Mouse (Mus musculus) liver, embryonic 15.5 days (tissue): ENCODE measurements around the gene Ackr4. TPM values are rescaled to one million over a fixed set of nuclear protein-coding genes. Genes with fewer than 3 reads are reported as not detected.

ENCODE experiments used
- ATAC-seq: fragments of 200-750 bp; cut with Nextera tagmentation; 2 replicates; pipeline ENCODE4 v1.8.0; 2017; ENCODE audit warnings: moderate number of reproducible peaks, mild to moderate bottlenecking, moderate library complexity; ENCODE audit not compliant: insufficient read depth
- H3K27ac ChIP-seq: fragments of 300-500 bp; sonication (generic); replicated peaks from 2 replicates; pipeline ENCODE4 v1.5.1; 2015; ENCODE audit warnings: mild to moderate bottlenecking, inconsistent platforms
- H3K27me3 ChIP-seq: fragments of 300-500 bp; sonication (generic); 2 replicates; pipeline ENCODE4 v1.6.1; 2015; ENCODE audit warnings: mild to moderate bottlenecking, inconsistent platforms
- H3K36me3 ChIP-seq: fragments of 300-500 bp; sonication (generic); replicated peaks from 2 replicates; pipeline ENCODE4 v1.6.1; 2015; ENCODE audit warnings: moderate library complexity, mild to moderate bottlenecking, inconsistent platforms
- H3K4me1 ChIP-seq: fragments of 300-500 bp; sonication (generic); replicated peaks from 2 replicates; pipeline ENCODE4 v1.6.1; 2015; ENCODE audit warnings: inconsistent platforms
- H3K4me2 ChIP-seq: fragments of 300-500 bp; sonication (generic); 2 replicates; pipeline ENCODE4 v1.6.1; 2015; ENCODE audit warnings: moderate library complexity, mild to moderate bottlenecking, inconsistent platforms
- H3K4me3 ChIP-seq: fragments of 300-500 bp; sonication (generic); replicated peaks from 2 replicates; pipeline ENCODE4 v1.5.1; 2015; ENCODE audit warnings: mild to moderate bottlenecking, inconsistent platforms
- H3K9ac ChIP-seq: fragments of 300-500 bp; sonication (generic); 2 replicates; pipeline ENCODE4 v1.6.1; 2015; ENCODE audit warnings: moderate library complexity, mild to moderate bottlenecking, inconsistent platforms
- H3K9me3 ChIP-seq: fragments of 300-500 bp; sonication (generic); replicated peaks from 2 replicates; pipeline ENCODE4 v1.6.1; 2016; ENCODE audit warnings: inconsistent platforms
- WGBS: fragments of 180-500 bp; shearing (Covaris S2); methylation state at CpG from one replicate; pipeline ENCODE4 v1.1.7; 2015; ENCODE audit warnings: mixed read lengths; ENCODE audit not compliant: insufficient replicate concordance; 5-methylcytosine and 5-hydroxymethylcytosine counted together
- polyA plus RNA-seq: library from polyadenylated mRNA; unstranded; fragments of >200 nt; fragmentation: Nextera tagmentation; extraction: Ambion mirVana; gene quantifications from 2 replicates; pipeline ENCODE4 v1.2.1, GENCODE M21; 2015

Ackr4 gene
- polyA plus RNA-seq, 1 experiment from 2014 or later = 0.89 TPM

DNA sequence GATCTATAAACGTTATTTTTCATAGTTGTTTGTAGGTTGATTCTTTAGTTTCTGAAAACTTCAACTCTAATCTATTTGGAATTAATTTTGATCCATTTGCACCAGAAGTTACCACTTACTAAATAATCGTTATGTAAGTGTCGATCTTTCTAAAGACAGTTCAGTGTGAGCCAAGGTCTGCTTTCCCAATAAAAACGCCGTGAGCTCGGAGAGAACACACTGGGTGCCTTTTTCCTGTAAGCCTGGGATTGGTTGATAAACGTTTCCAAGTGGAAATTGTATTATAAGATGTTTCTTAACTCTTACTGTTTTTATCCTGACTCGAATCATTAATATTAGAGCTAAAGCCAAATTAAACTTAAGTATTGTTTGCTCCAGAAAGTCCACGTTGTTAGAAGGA is 19.8 kb downstream of the Ackr4 start:
- no peaks in the 10 kb centered on the region for H3K36me3 ChIP-seq

GRCm38 (mm10) chr9:104104986-104105385 is 21.7 kb downstream of the Ackr4 start:
- H3K9me3 ChIP-seq = no peaks in the 10 kb centered on the region
- H3K4me2 ChIP-seq = no peak overlapping the region
- no peak for ATAC-seq
- H3K27me3 ChIP-seq = no peaks in the 10 kb centered on the region
- no peaks in the 10 kb centered on the region for H3K36me3 ChIP-seq
- no peak overlapping the region for H3K27ac ChIP-seq
- H3K4me1 ChIP-seq = no peaks in the 10 kb centered on the region
- 71% methylated on average over 2 of the region's 2 CpGs for WGBS
- H3K9ac ChIP-seq = no peak overlapping the region
- H3K4me3 ChIP-seq = no peak overlapping the region

More for the DNA sequence above, 19.8 kb downstream of the Ackr4 start:
- Histone ChIP-seq H3K4me3 (no peak overlapping the region), H3K4me1 (no peaks in the 10 kb centered on the region), H3K27ac (no peak overlapping the region), H3K9ac (no peak overlapping the region), H3K9me3 (no peaks in the 10 kb centered on the region), H3K27me3 (no peaks in the 10 kb centered on the region), H3K4me2 (no peak overlapping the region)
- no peak for ATAC-seq
- WGBS = 64% methylated on average over 9 of the region's 9 CpGs

GRCm38 (mm10) chr9:104102901-104103300 is 23.8 kb downstream of the Ackr4 start:
- Histone ChIP-seq H3K4me1 (no peaks in the 10 kb centered on the region), H3K27me3 (no peaks in the 10 kb centered on the region), H3K9me3 (no peaks in the 10 kb centered on the region), H3K27ac (no peak overlapping the region), H3K36me3 (no peaks in the 10 kb centered on the region; the same call in 1 of the 2 replicates), H3K9ac (no peak overlapping the region), H3K4me2 (no peak overlapping the region), H3K4me3 (no peak overlapping the region)
- ATAC-seq = no peak
- 41% methylated on average over 2 of the region's 2 CpGs for WGBS

GRCm38 (mm10) chr9:104102301-104102700 is 24.4 kb downstream of the Ackr4 start:
- no peak overlapping the region for H3K4me2 ChIP-seq
- H3K4me1 ChIP-seq = no peaks in the 10 kb centered on the region
- no peaks in the 10 kb centered on the region; the same call in 1 of the 2 replicates for H3K36me3 ChIP-seq
- H3K9ac ChIP-seq = no peak overlapping the region
- H3K27ac ChIP-seq = no peak overlapping the region
- WGBS = 44% methylated on average over 6 of the region's 6 CpGs
- no peaks in the 10 kb centered on the region for H3K27me3 ChIP-seq
- no peak overlapping the region for H3K4me3 ChIP-seq
- H3K9me3 ChIP-seq = no peaks in the 10 kb centered on the region
- no peak for ATAC-seq

- no peak overlapping the region for H3K4me2 ChIP-seq
- H3K9ac ChIP-seq = no peak overlapping the region
- ATAC-seq = no peak
- no peak overlapping the region for H3K27ac ChIP-seq
- H3K9me3 ChIP-seq = no peaks in the 10 kb centered on the region
- H3K36me3 ChIP-seq = no peaks in the 10 kb centered on the region; the same call in 1 of the 2 replicates
- H3K4me3 ChIP-seq = no peak overlapping the region
- WGBS = 55% methylated on average over 3 of the region's 3 CpGs
- no peaks in the 10 kb centered on the region for H3K4me1 ChIP-seq
- H3K27me3 ChIP-seq = no peaks in the 10 kb centered on the region
Measured at GRCm38 (mm10) chr9:104101458-104101857, 25.3 kb downstream of the Ackr4 start.

- no peak for ATAC-seq
- no peaks in the 10 kb centered on the region; the same call in 1 of the 2 replicates for H3K36me3 ChIP-seq
- H3K27me3 ChIP-seq = no peaks in the 10 kb centered on the region
- no peak overlapping the region for H3K4me2 ChIP-seq
- no peak overlapping the region for H3K4me3 ChIP-seq
- WGBS = 56% methylated on average over 7 of the region's 7 CpGs
- H3K9ac ChIP-seq = no peak overlapping the region
- no peaks in the 10 kb centered on the region for H3K4me1 ChIP-seq
- no peak overlapping the region for H3K27ac ChIP-seq
- no peaks in the 10 kb centered on the region for H3K9me3 ChIP-seq
Measured at GRCm38 (mm10) chr9:104100822-104101221, 25.9 kb downstream of the Ackr4 start.

DNA sequence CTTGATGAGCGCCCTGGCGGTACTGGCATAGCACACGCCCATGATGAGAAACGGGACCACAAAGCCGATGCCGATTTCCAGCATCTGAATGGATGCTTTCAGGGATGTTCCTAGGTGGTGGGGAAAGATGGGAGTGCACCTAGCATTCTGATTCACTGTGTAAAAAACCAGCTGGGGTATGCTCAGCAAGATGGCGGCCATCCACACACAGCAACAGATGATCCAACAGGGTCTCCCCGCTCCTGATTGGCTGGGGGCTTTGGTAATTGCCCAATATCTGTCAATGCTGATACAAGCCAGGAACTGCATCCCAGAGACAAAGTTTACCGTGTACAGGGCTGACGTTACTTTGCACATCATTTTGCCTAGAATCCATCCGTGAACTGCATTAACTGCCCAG is 27.7 kb downstream of the Ackr4 start:
- H3K4me3 ChIP-seq = no peak overlapping the region
- no peak for ATAC-seq
- no peaks in the 10 kb centered on the region for H3K4me1 ChIP-seq
- no peak overlapping the region for H3K27ac ChIP-seq
- WGBS = 77% methylated on average over 11 of the region's 11 CpGs
- H3K27me3 ChIP-seq = no peaks in the 10 kb centered on the region
- no peak overlapping the region for H3K9ac ChIP-seq
- no peaks in the 10 kb centered on the region for H3K9me3 ChIP-seq
- H3K36me3 ChIP-seq = peaks cover 5% of the 10 kb centered on the region; the same call in 1 of the 2 replicates
- no peak overlapping the region for H3K4me2 ChIP-seq

- Histone ChIP-seq H3K4me3 (no peak overlapping the region), H3K27me3 (no peaks in the 10 kb centered on the region), H3K4me1 (no peaks in the 10 kb centered on the region), H3K4me2 (no peak overlapping the region), H3K9ac (no peak overlapping the region), H3K36me3 (peaks cover 5% of the 10 kb centered on the region; the same call in 1 of the 2 replicates), H3K27ac (no peak overlapping the region), H3K9me3 (no peaks in the 10 kb centered on the region)
- ATAC-seq = no peak
- 26% methylated on average over 5 of the region's 5 CpGs for WGBS
Measured at GRCm38 (mm10) chr9:104098256-104098655, 28.5 kb downstream of the Ackr4 start.

- H3K27ac ChIP-seq = no peak overlapping the region
- no peaks in the 10 kb centered on the region for H3K4me1 ChIP-seq
- no peak overlapping the region for H3K9ac ChIP-seq
- H3K4me2 ChIP-seq = no peak overlapping the region
- H3K36me3 ChIP-seq = peaks cover 14% of the 10 kb centered on the region; the same call in 1 of the 2 replicates
- WGBS = 74% methylated on average over 5 of the region's 5 CpGs
- H3K9me3 ChIP-seq = no peaks in the 10 kb centered on the region
- no peak overlapping the region for H3K4me3 ChIP-seq
- H3K27me3 ChIP-seq = no peaks in the 10 kb centered on the region
- no peak for ATAC-seq
Measured at GRCm38 (mm10) chr9:104092945-104093344, 33.8 kb downstream of the Ackr4 start.

GRCm38 (mm10) chr9:104088555-104088954 is 38.2 kb downstream of the Ackr4 start:
- 48% methylated on average over 8 of the region's 8 CpGs for WGBS
- H3K9me3 ChIP-seq = no peaks in the 10 kb centered on the region
- H3K4me2 ChIP-seq = no peak overlapping the region
- no peaks in the 10 kb centered on the region for H3K4me1 ChIP-seq
- ATAC-seq = no peak
- H3K36me3 ChIP-seq = peaks cover 24% of the 10 kb centered on the region; the same call in 1 of the 2 replicates
- H3K27ac ChIP-seq = no peak overlapping the region
- H3K9ac ChIP-seq = no peak overlapping the region
- no peaks in the 10 kb centered on the region for H3K27me3 ChIP-seq
- no peak overlapping the region for H3K4me3 ChIP-seq

DNA sequence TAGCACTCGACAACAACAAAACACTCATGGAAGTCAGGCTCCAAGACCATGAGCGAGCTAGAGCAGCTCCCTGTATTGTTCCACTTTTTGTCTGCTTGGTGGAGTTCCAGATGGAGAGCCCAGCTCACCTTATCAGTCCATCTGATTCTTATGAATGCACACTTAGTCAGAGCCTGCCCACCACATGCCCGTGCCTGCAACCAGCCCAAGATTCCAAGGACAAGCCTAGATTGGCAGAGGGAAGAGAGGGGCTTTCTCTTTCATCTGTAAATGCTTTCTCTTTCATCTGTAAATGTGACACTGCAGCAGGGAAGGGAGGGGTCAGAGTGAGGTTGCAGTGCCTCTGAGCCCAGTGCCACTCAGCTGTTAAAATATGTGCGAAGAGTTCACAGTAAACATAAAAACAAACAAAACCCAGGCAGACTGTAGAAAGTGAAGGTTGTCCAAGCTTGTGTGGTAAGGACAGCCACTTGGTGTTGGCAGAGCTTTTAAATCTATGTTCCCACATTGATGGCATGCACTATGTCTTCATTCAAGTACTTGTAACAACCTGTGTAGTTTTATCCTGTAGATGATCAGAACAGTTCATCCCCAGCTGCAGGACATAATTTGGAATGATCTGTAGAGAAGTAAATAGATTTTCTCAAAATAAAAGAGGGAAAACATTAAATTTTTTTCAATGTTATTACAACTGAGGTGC is 40.9 kb downstream of the Ackr4 start:
- H3K36me3 ChIP-seq = peaks cover 17% of the 10 kb centered on the region; the same call in 1 of the 2 replicates
- H3K27ac ChIP-seq = no peak overlapping the region
- ATAC-seq = no peak
- H3K9me3 ChIP-seq = no peaks in the 10 kb centered on the region
- no peak overlapping the region for H3K4me2 ChIP-seq
- H3K27me3 ChIP-seq = no peaks in the 10 kb centered on the region
- 56% methylated on average over 4 of the region's 4 CpGs for WGBS
- no peak overlapping the region for H3K9ac ChIP-seq
- H3K4me1 ChIP-seq = no peaks in the 10 kb centered on the region
- no peak overlapping the region for H3K4me3 ChIP-seq

DNA sequence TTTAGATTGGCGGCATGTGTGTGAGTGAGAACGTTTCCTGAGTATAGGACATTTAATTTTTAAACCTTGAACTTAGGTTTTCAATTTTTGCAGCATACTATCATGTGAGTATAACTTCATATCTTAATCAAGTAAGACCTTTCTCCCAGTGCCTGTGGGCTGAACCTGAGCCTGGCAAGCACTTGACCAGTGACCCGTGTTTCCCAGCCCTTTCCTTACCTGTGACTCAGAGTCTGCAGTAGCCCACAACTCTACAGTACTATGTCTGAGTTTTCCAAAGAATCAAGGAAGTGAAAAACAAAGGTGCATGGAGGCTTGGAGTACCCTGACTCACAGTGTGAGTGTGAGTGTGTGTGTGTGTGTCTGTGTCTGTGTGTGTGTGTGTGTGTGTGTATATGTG is 46.7 kb downstream of the Ackr4 start:
- 53% methylated on average over 3 of the region's 3 CpGs for WGBS
- no peak for ATAC-seq
- Histone ChIP-seq H3K4me2 (no peak overlapping the region), H3K4me3 (no peak overlapping the region), H3K4me1 (no peaks in the 10 kb centered on the region), H3K9me3 (no peaks in the 10 kb centered on the region), H3K27me3 (no peaks in the 10 kb centered on the region), H3K36me3 (peaks cover 14% of the 10 kb centered on the region), H3K9ac (no peak overlapping the region), H3K27ac (no peak overlapping the region)
